Comparison of ENCODE assay signal across 23 mouse cellular contexts in the genomic region with DNA sequence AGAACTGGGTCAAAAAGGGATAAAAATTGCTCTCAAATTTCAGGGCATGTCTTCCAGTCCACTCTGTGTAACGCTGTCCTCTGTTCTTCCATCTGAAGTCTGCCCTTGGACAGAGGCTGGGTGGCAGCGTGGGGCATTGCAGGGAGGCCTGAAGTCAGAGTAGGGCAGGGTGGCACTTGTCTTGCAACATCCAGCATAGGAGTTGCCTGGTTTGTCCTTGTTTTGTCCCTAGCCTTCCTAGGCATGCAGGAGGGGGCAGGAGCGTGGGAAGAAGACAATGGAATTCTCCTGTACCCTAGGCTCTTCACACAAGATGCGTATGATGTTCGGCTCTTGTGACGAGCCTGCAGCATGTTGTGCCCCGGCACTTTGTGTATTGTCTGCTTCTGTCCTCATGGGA. TPM values are rescaled to one million over a fixed set of nuclear protein-coding genes. Genes with fewer than 3 reads are reported as not detected.
"Had no signal": no experiment of that assay in that cellular context is flagged by ENCODE, and none has a peak within 500 bp of the region (broad histone marks: within the 10 kb centered on the region; RNA-seq: fewer than 3 reads in every experiment).

No protein-coding gene starts in this region.

- H3K36me3 ChIP-seq: liver, embryonic 13.5 days; midbrain, embryonic 10.5 days; midbrain, embryonic 13.5 days; neural tube, embryonic 13.5 days had no signal

- ATAC-seq: midbrain, embryonic 13.5 days; midbrain, embryonic 16.5 days had no signal

- H3K4me2 ChIP-seq: kidney, embryonic 15.5 days; liver, embryonic 13.5 days; lung, embryonic 14.5 days; midbrain, embryonic 13.5 days; neural tube, embryonic 13.5 days had no signal

- H3K4me3 ChIP-seq: kidney, embryonic 15.5 days; liver, embryonic 13.5 days; megakaryocyte, embryonic 14.5 days; midbrain, embryonic 10.5 days; midbrain, embryonic 13.5 days; myocyte; neural tube, embryonic 13.5 days had no signal

- H3K27ac ChIP-seq: kidney, embryonic 15.5 days; liver, embryonic 13.5 days; midbrain, embryonic 10.5 days; midbrain, embryonic 13.5 days; neural tube, embryonic 13.5 days had no signal

- H3K27me3 ChIP-seq: kidney, embryonic 15.5 days had no signal

- H3K9me3 ChIP-seq: kidney, embryonic 15.5 days; liver, embryonic 13.5 days; midbrain, embryonic 10.5 days; midbrain, embryonic 13.5 days; neural tube, embryonic 13.5 days had no signal

- H3K9ac ChIP-seq: kidney, embryonic 15.5 days; liver, embryonic 13.5 days; lung, embryonic 14.5 days; midbrain, embryonic 13.5 days; neural tube, embryonic 13.5 days had no signal

- DNase-seq: kidney, adult 8-10 months; kidney, postnatal 10 days; kidney, postnatal 36 days; liver, embryonic 13.5 days; lung, postnatal 10 days; lung, postnatal 36 days; retina, postnatal 1 day; right cerebral cortex, postnatal 25 days; spleen, adult 18-20 months; thymus, adult 18-20 months; thymus, postnatal 14 days; thymus, postnatal 4 days had no signal

- H3K4me1 ChIP-seq: liver, embryonic 13.5 days had no signal

RNA-seq across cellular contexts. Expression of gene Fam196a, which starts 5.5 kb away (rescaled TPM):
- total RNA-seq: liver, adult 2 months; monocyte, adult 5-6 weeks; neutrophil, adult 5-6 weeks had no signal
- polyA plus RNA-seq: liver, adult 2 months had no signal
